Mouse (Mus musculus) C2C12 (cell line): Measurements from ENCODE around the gene Pgm1.

Experiments used
- CEBPB ChIP-seq: IDR thresholded peaks from one replicate; pipeline ENCODE4 v1.6.1; 2011; ENCODE audit warnings: low read depth, mild to moderate bottlenecking, control low read depth, moderate library complexity
- CTCF ChIP-seq: IDR thresholded peaks from one replicate; pipeline ENCODE4 v1.5.1; 2011; ENCODE audit not compliant: control insufficient read depth, insufficient read depth, insufficient read length
- FOSL1 ChIP-seq: IDR thresholded peaks from one replicate; pipeline ENCODE4 v1.8.0; 2011; ENCODE audit warnings: mild to moderate bottlenecking, low read length; ENCODE audit not compliant: poor library complexity, insufficient read depth, severe bottlenecking
- MAX ChIP-seq: IDR thresholded peaks from one replicate; pipeline ENCODE4 v1.6.1; 2011; ENCODE audit warnings: mild to moderate bottlenecking, control low read depth
- MYOD1 ChIP-seq: IDR thresholded peaks from one replicate; pipeline ENCODE4 v1.6.1; 2011; ENCODE audit warnings: low read depth; ENCODE audit not compliant: control insufficient read depth, insufficient read length
- MYOG ChIP-seq: IDR thresholded peaks from one replicate; pipeline ENCODE4 v1.6.1; 2011; ENCODE audit not compliant: control insufficient read depth, insufficient read length; ENCODE audit errors: extremely low read depth
- USF1 ChIP-seq: IDR thresholded peaks from one replicate; pipeline ENCODE4 v1.6.1; 2011; ENCODE audit warnings: low read depth, mild to moderate bottlenecking, control low read depth, moderate library complexity

DNA sequence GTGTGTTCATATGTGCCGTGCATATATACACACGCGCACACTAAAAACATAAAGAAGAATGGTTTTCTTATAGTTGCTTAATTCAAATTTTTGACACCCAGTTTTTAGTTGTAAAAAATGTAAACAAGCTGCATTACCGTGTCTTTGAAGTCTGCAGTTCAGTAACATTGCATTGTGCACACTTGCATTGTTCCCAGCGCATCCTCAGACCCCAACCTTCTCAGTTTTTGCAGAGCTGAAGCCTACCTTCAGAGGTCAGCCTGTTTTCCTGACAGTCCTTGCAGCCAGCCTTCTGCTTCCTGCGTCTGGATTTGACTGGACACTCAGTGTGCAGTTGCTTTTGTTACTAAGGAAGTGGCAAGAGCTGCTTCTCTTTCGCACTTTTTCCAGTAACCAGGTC is 55.9 kb downstream of the Pgm1 start:
- no peak for TF ChIP-seq CTCF
- TF ChIP-seq MYOD1, result no peak
- no peak for TF ChIP-seq MAX
- no peak for TF ChIP-seq MYOG
- TF ChIP-seq USF1, result no peak
- TF ChIP-seq CEBPB, result no peak
- TF ChIP-seq FOSL1, result no peak
